Mouse (Mus musculus): ENCODE measurements around the gene Tagln2. TPM values are rescaled to one million over a fixed set of nuclear protein-coding genes. Genes with fewer than 3 reads are reported as not detected.

The Tagln2 gene
- total and polyA plus RNA-seq, 2 experiments = 14.9 to 25.6 TPM

GRCm38 (mm10) chr1:172513525-172514212 is 13.8 kb downstream of the Tagln2 start:
- H3K4me3 ChIP-seq (ENCODE audit: insufficient read depth, low read depth, low read length) = no peak overlapping the region
- H3K36me3 ChIP-seq (ENCODE audit: control insufficient read depth, insufficient read depth, low read length) = no peaks in the 10 kb centered on the region
- no peaks in the 10 kb centered on the region for H3K27me3 ChIP-seq (ENCODE audit: control insufficient read depth, insufficient read depth, low read length)
- no peaks in the 10 kb centered on the region for H3K79me2 ChIP-seq (ENCODE audit: control insufficient read depth, insufficient read depth, low read length)
- 55% methylated on average over 17 of the region's 17 CpGs for WGBS
- peak; percentile 30 for DNase-seq (ENCODE audit: extremely low read depth, low read depth, low spot score)
- TF ChIP-seq CTCF (IDR thresholded peaks at IDR 0.05; ENCODE audit: low read depth, low read length) (no peak), POLR2A (IDR thresholded peaks at IDR 0.05; ENCODE audit: extremely low read depth, insufficient read depth, low read length) (no peak)
- peaks cover 20% of the 10 kb centered on the region for H3K4me1 ChIP-seq (ENCODE audit: control insufficient read depth, insufficient read depth, low read length)
- peak overlapping the region; percentile 77 for H3K27ac ChIP-seq (replicated peaks; ENCODE audit: insufficient read depth, low read depth, low read length)
- no peak overlapping the region for H3K9ac ChIP-seq (ENCODE audit: low read depth, low read length)

- TF ChIP-seq CTCF (IDR thresholded peaks at IDR 0.05; ENCODE audit: low read depth, low read length) (no peak), POLR2A (IDR thresholded peaks at IDR 0.05; ENCODE audit: extremely low read depth, insufficient read depth, low read length) (no peak)
- H3K27me3 ChIP-seq (ENCODE audit: control insufficient read depth, insufficient read depth, low read length) = no peaks in the 10 kb centered on the region
- no peak overlapping the region for H3K4me3 ChIP-seq (ENCODE audit: insufficient read depth, low read depth, low read length)
- DNase-seq (ENCODE audit: extremely low read depth, low read depth, low spot score) = no peak
- H3K9ac ChIP-seq (ENCODE audit: low read depth, low read length) = no peak overlapping the region
- H3K36me3 ChIP-seq (ENCODE audit: control insufficient read depth, insufficient read depth, low read length) = no peaks in the 10 kb centered on the region
- WGBS = 49% methylated on average over 4 of the region's 4 CpGs
- H3K79me2 ChIP-seq (ENCODE audit: control insufficient read depth, insufficient read depth, low read length) = no peaks in the 10 kb centered on the region
- H3K4me1 ChIP-seq (ENCODE audit: control insufficient read depth, insufficient read depth, low read length) = peaks cover 20% of the 10 kb centered on the region
- peak overlapping the region; percentile 77 for H3K27ac ChIP-seq (replicated peaks; ENCODE audit: insufficient read depth, low read depth, low read length)
Observed at GRCm38 (mm10) chr1:172514213-172514529, 14.3 kb downstream of the Tagln2 start.

GRCm38 (mm10) chr1:172514551-172515268 is 14.9 kb downstream of the Tagln2 start:
- Histone ChIP-seq H3K4me3 (ENCODE audit: insufficient read depth, low read depth, low read length) (no peak overlapping the region), H3K4me1 (ENCODE audit: control insufficient read depth, insufficient read depth, low read length) (peaks cover 19% of the 10 kb centered on the region), H3K36me3 (ENCODE audit: control insufficient read depth, insufficient read depth, low read length) (no peaks in the 10 kb centered on the region), H3K79me2 (ENCODE audit: control insufficient read depth, insufficient read depth, low read length) (no peaks in the 10 kb centered on the region), H3K27ac (replicated peaks; ENCODE audit: insufficient read depth, low read depth, low read length) (peak overlapping the region; percentile 78), H3K27me3 (ENCODE audit: control insufficient read depth, insufficient read depth, low read length) (no peaks in the 10 kb centered on the region), H3K9ac (ENCODE audit: low read depth, low read length) (no peak overlapping the region)
- DNase-seq (ENCODE audit: extremely low read depth, low read depth, low spot score) = no peak
- TF ChIP-seq POLR2A (IDR thresholded peaks at IDR 0.05; ENCODE audit: extremely low read depth, insufficient read depth, low read length) = no peak
- TF ChIP-seq CTCF (IDR thresholded peaks at IDR 0.05; ENCODE audit: low read depth, low read length) = no peak
- WGBS = 69% methylated on average over 7 of the region's 7 CpGs

GRCm38 (mm10) chr1:172515396-172515795 is 15.5 kb downstream of the Tagln2 start:
- TF ChIP-seq POLR2A (IDR thresholded peaks at IDR 0.05; ENCODE audit: extremely low read depth, insufficient read depth, low read length) (no peak), CTCF (IDR thresholded peaks at IDR 0.05; ENCODE audit: low read depth, low read length) (no peak)
- Histone ChIP-seq H3K36me3 (ENCODE audit: control insufficient read depth, insufficient read depth, low read length) (no peaks in the 10 kb centered on the region), H3K4me1 (ENCODE audit: control insufficient read depth, insufficient read depth, low read length) (peaks cover 15% of the 10 kb centered on the region), H3K79me2 (ENCODE audit: control insufficient read depth, insufficient read depth, low read length) (no peaks in the 10 kb centered on the region), H3K4me3 (ENCODE audit: insufficient read depth, low read depth, low read length) (no peak overlapping the region), H3K9ac (ENCODE audit: low read depth, low read length) (no peak overlapping the region), H3K27ac (replicated peaks; ENCODE audit: insufficient read depth, low read depth, low read length) (peak overlapping the region; percentile 78), H3K27me3 (ENCODE audit: control insufficient read depth, insufficient read depth, low read length) (no peaks in the 10 kb centered on the region)
- 57% methylated on average over 1 of the region's 1 CpGs for WGBS
- no peak for DNase-seq (ENCODE audit: extremely low read depth, low read depth, low spot score)

- no peak overlapping the region for H3K27ac ChIP-seq (replicated peaks; ENCODE audit: insufficient read depth, low read depth, low read length)
- no peaks in the 10 kb centered on the region for H3K79me2 ChIP-seq (ENCODE audit: control insufficient read depth, insufficient read depth, low read length)
- 74% methylated on average over 4 of the region's 4 CpGs for WGBS
- H3K9ac ChIP-seq (ENCODE audit: low read depth, low read length) = no peak overlapping the region
- H3K27me3 ChIP-seq (ENCODE audit: control insufficient read depth, insufficient read depth, low read length) = no peaks in the 10 kb centered on the region
- DNase-seq (ENCODE audit: extremely low read depth, low read depth, low spot score) = no peak
- H3K36me3 ChIP-seq (ENCODE audit: control insufficient read depth, insufficient read depth, low read length) = no peaks in the 10 kb centered on the region
- TF ChIP-seq CTCF (IDR thresholded peaks at IDR 0.05; ENCODE audit: low read depth, low read length) (peak; percentile 55; the same call in 1 of the 2 replicates), POLR2A (IDR thresholded peaks at IDR 0.05; ENCODE audit: extremely low read depth, insufficient read depth, low read length) (no peak)
- H3K4me3 ChIP-seq (ENCODE audit: insufficient read depth, low read depth, low read length) = no peak overlapping the region
- H3K4me1 ChIP-seq (ENCODE audit: control insufficient read depth, insufficient read depth, low read length) = peaks cover 12% of the 10 kb centered on the region
Observed at GRCm38 (mm10) chr1:172518013-172518412, 18.2 kb downstream of the Tagln2 start.

GRCm38 (mm10) chr1:172519644-172520043 is 19.8 kb downstream of the Tagln2 start:
- no peak for TF ChIP-seq POLR2A (IDR thresholded peaks at IDR 0.05; ENCODE audit: extremely low read depth, insufficient read depth, low read length)
- TF ChIP-seq CTCF (IDR thresholded peaks at IDR 0.05; ENCODE audit: low read depth, low read length) = no peak
- Histone ChIP-seq H3K36me3 (ENCODE audit: control insufficient read depth, insufficient read depth, low read length) (no peaks in the 10 kb centered on the region), H3K27me3 (ENCODE audit: control insufficient read depth, insufficient read depth, low read length) (no peaks in the 10 kb centered on the region), H3K4me3 (ENCODE audit: insufficient read depth, low read depth, low read length) (no peak overlapping the region), H3K4me1 (ENCODE audit: control insufficient read depth, insufficient read depth, low read length) (peaks cover 7% of the 10 kb centered on the region; the same call in 1 of the 2 replicates), H3K27ac (replicated peaks; ENCODE audit: insufficient read depth, low read depth, low read length) (no peak overlapping the region), H3K9ac (ENCODE audit: low read depth, low read length) (no peak overlapping the region), H3K79me2 (ENCODE audit: control insufficient read depth, insufficient read depth, low read length) (no peaks in the 10 kb centered on the region)
- WGBS = 49% methylated on average over 6 of the region's 6 CpGs
- no peak for DNase-seq (ENCODE audit: extremely low read depth, low read depth, low spot score)
